Mouse (Mus musculus): ENCODE results near the gene 2410004P03Rik. TPM values are rescaled to one million over a fixed set of nuclear protein-coding genes. Genes with fewer than 3 reads are reported as not detected.
A peak's percentile ranks its signal among the peaks of the same experiment; 100 is the strongest.
"Not testable (repeated sequence)": the region's sequence is repeated elsewhere in the genome, so short reads cannot be mapped to it uniquely, and the experiment has no call there.

The 2410004P03Rik gene
- total and polyA plus RNA-seq, 2 experiments from 2014 or later, result 8.5 to 9.4 TPM

- Histone ChIP-seq H3K27ac (ENCODE audit: low read depth, low read length) (no peak overlapping the region), H3K4me1 (ENCODE audit: insufficient read depth) (no peaks in the 10 kb centered on the region), H3K4me2 (ENCODE audit: low read depth) (no peak overlapping the region), H3K9me3 (ENCODE audit: low read length) (no peaks in the 10 kb centered on the region), H3K36me3 (ENCODE audit: insufficient read depth) (no peaks in the 10 kb centered on the region), H3K9ac (no peak overlapping the region), H3K27me3 (ENCODE audit: insufficient read depth, low read length) (no peaks in the 10 kb centered on the region), H3K4me3 (ENCODE audit: low read depth, low read length) (no peak overlapping the region)
- 88% methylated on average over 4 of the region's 4 CpGs for WGBS
- no peak for DNase-seq
- no peak for ATAC-seq
- no peak for TF ChIP-seq CTCF (IDR thresholded peaks at IDR 0.05; ENCODE audit: low read depth)
These were observed 10.6 kb upstream of the 2410004P03Rik start for GRCm38 (mm10) chr12:17022145-17022544.

- H3K4me3 ChIP-seq (ENCODE audit: low read depth, low read length); H3K4me1 ChIP-seq (ENCODE audit: insufficient read depth); H3K27me3 ChIP-seq (ENCODE audit: insufficient read depth, low read length); H3K27ac ChIP-seq (ENCODE audit: low read depth, low read length); DNase-seq; H3K9ac ChIP-seq; H3K4me2 ChIP-seq (ENCODE audit: low read depth); H3K36me3 ChIP-seq (ENCODE audit: insufficient read depth); ATAC-seq; H3K9me3 ChIP-seq (ENCODE audit: low read length): not testable (repeated sequence)
- 92% methylated on average over 4 of the region's 4 CpGs for WGBS
These were observed 9.6 kb upstream of the 2410004P03Rik start for GRCm38 (mm10) chr12:17021125-17021524.

- Histone ChIP-seq H3K27me3 (ENCODE audit: insufficient read depth, low read length) (no peaks in the 10 kb centered on the region), H3K4me2 (ENCODE audit: low read depth) (no peak overlapping the region), H3K4me3 (ENCODE audit: low read depth, low read length) (no peak overlapping the region), H3K36me3 (ENCODE audit: insufficient read depth) (no peaks in the 10 kb centered on the region), H3K9ac (no peak overlapping the region), H3K4me1 (ENCODE audit: insufficient read depth) (no peaks in the 10 kb centered on the region), H3K9me3 (ENCODE audit: low read length) (no peaks in the 10 kb centered on the region), H3K27ac (ENCODE audit: low read depth, low read length) (no peak overlapping the region)
- 31% methylated on average over 4 of the region's 4 CpGs for WGBS
- ATAC-seq (no peak), DNase-seq (peak; percentile 80)
- peak; percentile 73 for TF ChIP-seq CTCF (IDR thresholded peaks at IDR 0.05; ENCODE audit: low read depth)
These were observed 6.9 kb upstream of the 2410004P03Rik start for GRCm38 (mm10) chr12:17018468-17018867.

GRCm38 (mm10) chr12:17015711-17016110, 4.2 kb upstream of the 2410004P03Rik start:
- no peaks in the 10 kb centered on the region for H3K9me3 ChIP-seq (ENCODE audit: low read length)
- 55% methylated on average over 2 of the region's 2 CpGs for WGBS
- ATAC-seq (no peak), DNase-seq (peak; percentile 20)
- H3K27me3 ChIP-seq (ENCODE audit: insufficient read depth, low read length), result no peaks in the 10 kb centered on the region
- no peak overlapping the region for H3K27ac ChIP-seq (ENCODE audit: low read depth, low read length)
- H3K4me1 ChIP-seq (ENCODE audit: insufficient read depth), result no peaks in the 10 kb centered on the region
- no peak overlapping the region for H3K9ac ChIP-seq
- H3K4me2 ChIP-seq (ENCODE audit: low read depth), result no peak overlapping the region
- no peak overlapping the region for H3K4me3 ChIP-seq (ENCODE audit: low read depth, low read length)
- TF ChIP-seq CTCF (IDR thresholded peaks at IDR 0.05; ENCODE audit: low read depth), result no peak
- no peaks in the 10 kb centered on the region for H3K36me3 ChIP-seq (ENCODE audit: insufficient read depth)

GRCm38 (mm10) chr12:17012067-17012899, 756 bp upstream of the 2410004P03Rik start:
- DNase-seq (no peak), ATAC-seq (no peak)
- no peaks in the 10 kb centered on the region for H3K36me3 ChIP-seq (ENCODE audit: insufficient read depth)
- H3K4me2 ChIP-seq (ENCODE audit: low read depth), result no peak overlapping the region
- TF ChIP-seq CTCF (IDR thresholded peaks at IDR 0.05; ENCODE audit: low read depth), result no peak
- 72% methylated on average over 2 of the region's 2 CpGs for WGBS
- H3K27ac ChIP-seq (ENCODE audit: low read depth, low read length), result no peak overlapping the region
- H3K9me3 ChIP-seq (ENCODE audit: low read length), result no peaks in the 10 kb centered on the region
- no peak overlapping the region for H3K4me3 ChIP-seq (ENCODE audit: low read depth, low read length)
- no peaks in the 10 kb centered on the region for H3K4me1 ChIP-seq (ENCODE audit: insufficient read depth)
- H3K9ac ChIP-seq, result no peak overlapping the region
- no peaks in the 10 kb centered on the region for H3K27me3 ChIP-seq (ENCODE audit: insufficient read depth, low read length)

- Histone ChIP-seq H3K9ac (no peak overlapping the region), H3K27me3 (ENCODE audit: insufficient read depth, low read length) (no peaks in the 10 kb centered on the region), H3K27ac (ENCODE audit: low read depth, low read length) (no peak overlapping the region), H3K4me2 (ENCODE audit: low read depth) (no peak overlapping the region), H3K9me3 (ENCODE audit: low read length) (no peaks in the 10 kb centered on the region), H3K4me1 (ENCODE audit: insufficient read depth) (no peaks in the 10 kb centered on the region), H3K36me3 (ENCODE audit: insufficient read depth) (no peaks in the 10 kb centered on the region), H3K4me3 (ENCODE audit: low read depth, low read length) (no peak overlapping the region)
- no peak; the same call in 1 of the 2 replicates for TF ChIP-seq CTCF (IDR thresholded peaks at IDR 0.05; ENCODE audit: low read depth)
- DNase-seq (no peak), ATAC-seq (no peak)
- WGBS, result 94% methylated on average over 6 of the region's 6 CpGs
These were observed 2.1 kb downstream of the 2410004P03Rik start for GRCm38 (mm10) chr12:17009466-17009865.

GRCm38 (mm10) chr12:17001211-17001610, 10.3 kb downstream of the 2410004P03Rik start:
- ATAC-seq, result no peak
- Histone ChIP-seq H3K27ac (ENCODE audit: low read depth, low read length) (no peak overlapping the region), H3K9ac (no peak overlapping the region), H3K4me1 (ENCODE audit: insufficient read depth) (no peaks in the 10 kb centered on the region), H3K4me2 (ENCODE audit: low read depth) (no peak overlapping the region), H3K4me3 (ENCODE audit: low read depth, low read length) (no peak overlapping the region), H3K9me3 (ENCODE audit: low read length) (no peaks in the 10 kb centered on the region), H3K27me3 (ENCODE audit: insufficient read depth, low read length) (peaks cover 17% of the 10 kb centered on the region), H3K36me3 (ENCODE audit: insufficient read depth) (no peaks in the 10 kb centered on the region)
- TF ChIP-seq CTCF (IDR thresholded peaks at IDR 0.05; ENCODE audit: low read depth), result no peak
- WGBS, result 46% methylated on average over 4 of the region's 4 CpGs
- no peak for DNase-seq

All from forebrain, postnatal 0 days (tissue).